Mouse (Mus musculus): ENCODE results near the gene Tfip11. TPM values are rescaled to one million over a fixed set of nuclear protein-coding genes. Genes with fewer than 3 reads are reported as not detected.

Gene Tfip11
- total and polyA plus RNA-seq, 3 experiments = 8.8 to 28.6 (median 23.8) TPM

DNA sequence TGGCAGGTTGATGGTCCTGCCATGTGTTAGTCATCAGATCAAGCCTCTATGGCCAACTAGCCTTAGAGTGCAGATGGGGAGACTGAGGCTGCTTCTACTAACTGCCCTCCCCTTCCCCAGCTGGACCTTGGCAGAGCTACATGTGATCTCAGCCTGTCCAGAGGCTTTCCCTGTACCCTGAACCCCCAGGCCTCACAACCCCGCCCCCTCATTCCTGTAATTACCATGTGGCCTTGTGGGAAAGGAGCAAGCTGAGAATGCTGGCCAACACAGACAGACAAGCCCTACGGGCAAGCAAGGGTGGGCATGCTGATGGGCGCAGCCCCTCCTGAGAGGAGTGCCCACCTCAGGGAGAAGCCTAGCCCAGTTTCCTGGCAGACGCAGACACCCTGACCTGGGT lies 31.5 kb upstream of the Tfip11 start:
- DNase-seq (ENCODE audit: extremely low read depth) = no peak
- peaks cover 2 to 27% of the 10 kb centered on the region in 2 experiments; a peak in 3 of 4 replicates for H3K4me1 ChIP-seq (ENCODE audit: control insufficient read depth in 1 of 2, insufficient read depth in 2 of 2)
- H3K36me3 ChIP-seq (replicated peaks in 1 of 2; ENCODE audit: control insufficient read depth in 1 of 2, insufficient read depth in 1 of 2, low read length in 1 of 2) = peaks cover 0 to 22% of the 10 kb centered on the region in 2 experiments
- TF ChIP-seq UBTF (IDR thresholded peaks at IDR 0.05; ENCODE audit: low read depth, low read length) (no peak), NRF1 (IDR thresholded peaks at IDR 0.05; ENCODE audit: low read depth, low read length) (no peak), E2F4 (IDR thresholded peaks at IDR 0.05; ENCODE audit: insufficient replicate concordance, low read depth, low read length) (no peak), RAD21 (IDR thresholded peaks at IDR 0.05; ENCODE audit: low read depth, low read length) (no peak), SMC3 (IDR thresholded peaks at IDR 0.05; ENCODE audit: low read depth, low read length) (no peak), HCFC1 (IDR thresholded peaks at IDR 0.05; ENCODE audit: low read depth, low read length) (no peak)
- H3K79me2 ChIP-seq (replicated peaks; ENCODE audit: control insufficient read depth, extremely low read depth, insufficient read depth, poor library complexity, severe bottlenecking) = no peaks in the 10 kb centered on the region
- no peak overlapping the region for H3K9ac ChIP-seq (ENCODE audit: insufficient read depth, low read depth)
- dilution Hi-C loops (cut with MboI; ENCODE audit: extremely low pct_ligation_motif_present, extremely low pct_unique_long_range_greater_than_20kb, low sequenced_read_pairs) (no loop called here), in situ Hi-C loops (cut with MboI; ENCODE audit: low pct_ligation_motif_present, low pct_unique_long_range_greater_than_20kb, low sequenced_read_pairs) (no loop called here)
- no peak overlapping the region for H3K4me2 ChIP-seq (ENCODE audit: insufficient read depth, low read depth, poor library complexity, severe bottlenecking)
- no peak overlapping the region for H3K27ac ChIP-seq (ENCODE audit: insufficient read depth, low read depth)
- no peaks in the 10 kb centered on the region for H3K27me3 ChIP-seq (replicated peaks)
- no peaks in the 10 kb centered on the region for H3K9me3 ChIP-seq (replicated peaks; ENCODE audit: low read length)
- no peak overlapping the region for H3K4me3 ChIP-seq (replicated peaks in 1 of 3; ENCODE audit: low read depth in 2 of 3, low read length in 2 of 3, poor library complexity in 1 of 3)

DNA sequence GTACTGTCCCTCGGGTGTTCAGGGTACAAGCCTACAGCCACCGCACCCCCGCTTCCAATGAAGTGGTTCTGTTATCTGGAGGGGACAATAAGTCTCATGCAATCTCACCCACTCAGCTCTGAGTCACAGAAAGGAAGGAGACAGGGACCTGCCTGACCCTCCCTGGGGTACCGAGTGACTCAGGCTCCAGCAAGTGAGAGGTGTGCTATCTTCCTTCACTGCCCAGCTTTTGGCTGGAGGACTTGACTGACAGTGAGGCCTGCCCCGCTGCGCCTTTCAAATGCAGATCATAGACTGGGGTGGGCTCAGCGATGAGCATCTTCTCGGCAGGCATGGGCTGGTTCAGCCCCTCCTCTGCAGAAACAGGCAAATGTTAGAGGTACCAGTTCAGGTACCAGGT lies 31.0 kb upstream of the Tfip11 start:
- Histone ChIP-seq H3K27ac (ENCODE audit: insufficient read depth, low read depth) (no peak overlapping the region), H3K36me3 (replicated peaks in 1 of 2; ENCODE audit: control insufficient read depth in 1 of 2, insufficient read depth in 1 of 2, low read length in 1 of 2) (peaks cover 0 to 20% of the 10 kb centered on the region in 2 experiments), H3K4me1 (ENCODE audit: control insufficient read depth in 1 of 2, insufficient read depth in 2 of 2) (peaks cover 2 to 27% of the 10 kb centered on the region in 2 experiments; a peak in 3 of 4 replicates), H3K9ac (ENCODE audit: insufficient read depth, low read depth) (no peak overlapping the region), H3K4me3 (replicated peaks in 1 of 3; ENCODE audit: low read depth in 2 of 3, low read length in 2 of 3, poor library complexity in 1 of 3) (no peak overlapping the region), H3K79me2 (replicated peaks; ENCODE audit: control insufficient read depth, extremely low read depth, insufficient read depth, poor library complexity, severe bottlenecking) (no peaks in the 10 kb centered on the region), H3K27me3 (replicated peaks) (no peaks in the 10 kb centered on the region), H3K4me2 (ENCODE audit: insufficient read depth, low read depth, poor library complexity, severe bottlenecking) (no peak overlapping the region), H3K9me3 (replicated peaks; ENCODE audit: low read length) (no peaks in the 10 kb centered on the region)
- in situ Hi-C loops (cut with MboI; ENCODE audit: low pct_ligation_motif_present, low pct_unique_long_range_greater_than_20kb, low sequenced_read_pairs) (no loop called here), dilution Hi-C loops (cut with MboI; ENCODE audit: extremely low pct_ligation_motif_present, extremely low pct_unique_long_range_greater_than_20kb, low sequenced_read_pairs) (no loop called here)
- TF ChIP-seq EP300 (IDR thresholded peaks at IDR 0.05; ENCODE audit: low read length) (no peak), CTCF (conservative IDR thresholded peaks at IDR 0.05 in 1 of 2, IDR thresholded peaks at IDR 0.05 in 1 of 2; ENCODE audit: low read depth in 2 of 2, low read length in 2 of 2) (no peak), JUN (IDR thresholded peaks at IDR 0.05; ENCODE audit: insufficient read depth, low read depth, low read length) (no peak), PAX5 (IDR thresholded peaks at IDR 0.05; ENCODE audit: low read length) (no peak), MEF2A (IDR thresholded peaks at IDR 0.05; ENCODE audit: borderline replicate concordance, low read depth, low read length) (no peak), MAZ (IDR thresholded peaks at IDR 0.05; ENCODE audit: low read depth, low read length) (no peak), ETS1 (conservative IDR thresholded peaks at IDR 0.05; ENCODE audit: low read depth, low read length) (no peak), IRF4 (IDR thresholded peaks at IDR 0.05; ENCODE audit: low read depth, low read length) (no peak), JUND (conservative IDR thresholded peaks at IDR 0.05; ENCODE audit: low read depth, low read length) (no peak), SIN3A (IDR thresholded peaks at IDR 0.05; ENCODE audit: low read length) (no peak), ZC3H11A (IDR thresholded peaks at IDR 0.05; ENCODE audit: low read depth, low read length) (no peak), MAFK (IDR thresholded peaks at IDR 0.05; ENCODE audit: insufficient replicate concordance, low read length) (no peak), USF1 (IDR thresholded peaks at IDR 0.05; ENCODE audit: low read depth, low read length) (no peak), E2F4 (IDR thresholded peaks at IDR 0.05; ENCODE audit: insufficient replicate concordance, low read depth, low read length) (no peak), TCF12 (IDR thresholded peaks at IDR 0.05; ENCODE audit: low read depth, low read length) (no peak)
- no peak for DNase-seq (ENCODE audit: extremely low read depth)

All from CH12.LX (cell line).